Mouse (Mus musculus) stomach, embryonic 14.5 days (tissue): ENCODE results near the gene Nectin4. TPM values are rescaled to one million over a fixed set of nuclear protein-coding genes. Genes with fewer than 3 reads are reported as not detected.

ENCODE experiments used
- ATAC-seq: fragments of 200-750 bp; cut with Nextera tagmentation; 2 replicates; pipeline ENCODE4 v1.8.0; 2017; ENCODE audit warnings: low read depth, moderate TSS enrichment; ENCODE audit not compliant: insufficient number of reproducible peaks, insufficient read depth, low FRiP score
- H3K27ac ChIP-seq: fragments of 300-500 bp; sonication (generic); 2 replicates; pipeline ENCODE4 v1.5.1; 2014; ENCODE audit warnings: mild to moderate bottlenecking, low read length, moderate library complexity, mixed read lengths
- H3K27me3 ChIP-seq: fragments of 300-500 bp; sonication (generic); 2 replicates; pipeline ENCODE4 v1.6.1; 2014; ENCODE audit warnings: low read length, control low read depth, mixed read lengths; ENCODE audit not compliant: control insufficient read depth, insufficient read depth
- H3K36me3 ChIP-seq: fragments of 300-500 bp; sonication (generic); 2 replicates; pipeline ENCODE4 v1.6.1; 2014; ENCODE audit warnings: mild to moderate bottlenecking, control low read depth, low read length, moderate library complexity, mixed read lengths; ENCODE audit not compliant: control insufficient read depth, insufficient read depth
- H3K4me1 ChIP-seq: fragments of 300-500 bp; sonication (generic); 2 replicates; pipeline ENCODE4 v1.6.1; 2014; ENCODE audit warnings: low read length, control low read depth, mixed read lengths; ENCODE audit not compliant: control insufficient read depth, insufficient read depth
- H3K4me2 ChIP-seq: fragments of 300-500 bp; sonication (generic); replicated peaks from 2 replicates; pipeline ENCODE4 v1.6.1; 2014; ENCODE audit warnings: low read depth, low read length, control low read depth
- H3K4me3 ChIP-seq: fragments of 300-500 bp; sonication (generic); 2 replicates; pipeline ENCODE4 v1.5.1; 2014; ENCODE audit warnings: low read depth, low read length, control low read depth
- H3K9ac ChIP-seq: fragments of 300-500 bp; sonication (generic); replicated peaks from 2 replicates; pipeline ENCODE4 v1.6.1; 2014; ENCODE audit warnings: low read depth, mild to moderate bottlenecking, control low read depth, low read length, moderate library complexity, mixed read lengths
- H3K9me3 ChIP-seq: fragments of 300-500 bp; sonication (generic); 2 replicates; pipeline ENCODE4 v1.6.1; 2016; ENCODE audit warnings: low read depth, low read length, control low read depth; ENCODE audit not compliant: control insufficient read depth
- WGBS: fragments of 180-500 bp; shearing (Covaris S2); extraction: QIAGEN DNeasy Blood & Tissue Kit; methylation state at CpG from one replicate; pipeline ENCODE4 v1.1.7; 2014; 5-methylcytosine and 5-hydroxymethylcytosine counted together
- polyA plus RNA-seq: library from polyadenylated mRNA; unstranded; fragments of >200 nt; fragmentation: Nextera tagmentation; extraction: Ambion mirVana; gene quantifications from 2 replicates; pipeline ENCODE4 v1.2.1, GENCODE M21; 2014

The Nectin4 gene
- polyA plus RNA-seq, 1 experiment from 2014 or later = 13.7 TPM

DNA sequence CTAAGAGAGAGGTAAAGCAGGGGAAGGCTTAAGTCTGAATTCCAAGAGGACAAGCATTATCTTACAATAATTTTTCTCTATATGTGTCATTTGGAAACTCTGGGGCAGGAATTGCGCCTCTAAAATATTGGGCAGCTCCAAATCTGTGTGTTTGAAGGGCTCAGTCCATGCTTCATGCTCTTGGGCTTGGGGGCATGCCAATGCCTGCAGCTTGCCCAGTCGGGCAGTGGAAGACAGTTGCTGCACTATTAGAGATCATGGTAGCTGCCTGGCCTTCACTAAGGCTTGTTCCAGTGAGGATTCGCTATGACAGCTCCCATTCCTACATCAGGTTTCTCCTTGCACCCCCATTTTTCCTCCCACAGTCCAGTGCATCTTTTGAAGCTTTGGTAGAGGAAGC is 21.2 kb upstream of the Nectin4 start:
- Histone ChIP-seq H3K27ac (no peak overlapping the region), H3K27me3 (no peaks in the 10 kb centered on the region), H3K4me3 (no peak overlapping the region), H3K9me3 (0 out of 2 replicates have a peak, but pooled peaks cover 3% of the 10 kb centered on the region), H3K36me3 (no peaks in the 10 kb centered on the region), H3K4me1 (peaks cover 7% of the 10 kb centered on the region; the same call in 1 of the 2 replicates), H3K9ac (no peak overlapping the region), H3K4me2 (no peak overlapping the region)
- ATAC-seq = no peak
- WGBS = 93% methylated on average over 3 of the region's 3 CpGs

DNA sequence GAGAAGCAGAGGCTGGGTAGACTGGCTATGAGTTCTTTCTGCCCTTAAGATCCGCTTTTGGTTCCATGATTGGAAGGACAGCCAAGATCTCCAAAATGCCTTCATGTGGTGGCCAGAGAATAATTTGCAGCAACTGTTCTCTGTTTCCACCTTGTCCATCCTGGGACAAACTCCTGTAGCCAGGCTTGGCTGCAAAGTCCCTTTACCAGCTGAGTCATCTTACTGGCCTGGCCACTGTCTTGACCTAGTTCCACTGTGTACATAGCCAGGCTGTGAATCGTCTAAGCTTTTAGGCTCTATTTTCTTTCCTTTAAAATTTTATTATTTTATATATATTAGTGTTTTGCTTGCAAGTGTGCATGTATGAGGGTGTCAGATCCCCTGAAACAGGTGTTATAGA is 20.7 kb upstream of the Nectin4 start:
- Histone ChIP-seq H3K36me3 (no peaks in the 10 kb centered on the region), H3K27me3 (no peaks in the 10 kb centered on the region), H3K4me2 (no peak overlapping the region), H3K4me3 (no peak overlapping the region), H3K9me3 (0 out of 2 replicates have a peak, but pooled peaks cover 3% of the 10 kb centered on the region), H3K9ac (no peak overlapping the region), H3K4me1 (peaks cover 7% of the 10 kb centered on the region; the same call in 1 of the 2 replicates), H3K27ac (no peak overlapping the region)
- no peak for ATAC-seq
- 91% methylated on average over 2 of the region's 2 CpGs for WGBS

- no peak overlapping the region for H3K27ac ChIP-seq
- no peak overlapping the region for H3K9ac ChIP-seq
- H3K4me1 ChIP-seq = peaks cover 6% of the 10 kb centered on the region
- ATAC-seq = no peak
- H3K9me3 ChIP-seq = 0 out of 2 replicates have a peak, but pooled peaks cover 3% of the 10 kb centered on the region
- peaks cover 15% of the 10 kb centered on the region; the same call in 1 of the 2 replicates for H3K36me3 ChIP-seq
- H3K27me3 ChIP-seq = no peaks in the 10 kb centered on the region
- H3K4me2 ChIP-seq = no peak overlapping the region
- no peak overlapping the region for H3K4me3 ChIP-seq
- WGBS = 78% methylated on average over 5 of the region's 5 CpGs
Measured at GRCm38 (mm10) chr1:171355812-171356340, 14.0 kb upstream of the Nectin4 start.

DNA sequence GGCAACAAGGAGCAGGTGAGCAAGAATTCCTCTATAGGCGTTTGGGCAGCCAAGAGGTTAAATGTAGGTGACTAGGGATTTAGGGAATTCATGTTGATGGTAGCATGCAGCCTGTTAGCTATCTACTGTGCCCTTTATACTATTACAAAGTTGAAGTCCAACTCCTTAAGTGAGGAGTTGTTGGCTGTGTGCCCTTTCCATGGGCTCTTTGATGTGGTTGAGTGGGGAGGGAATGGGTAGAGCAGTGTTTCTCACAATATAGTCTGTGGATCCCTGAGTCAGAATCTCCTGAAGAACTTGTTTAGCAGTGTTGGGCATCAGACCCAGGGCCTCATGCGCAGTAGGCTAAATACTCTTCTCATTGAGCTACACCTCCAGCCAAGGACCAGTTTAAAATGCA is 13.1 kb upstream of the Nectin4 start:
- Histone ChIP-seq H3K9ac (no peak overlapping the region), H3K4me3 (no peak overlapping the region), H3K27me3 (no peaks in the 10 kb centered on the region), H3K27ac (no peak overlapping the region), H3K4me2 (no peak overlapping the region), H3K36me3 (peaks cover 15% of the 10 kb centered on the region; the same call in 1 of the 2 replicates), H3K4me1 (peaks cover 6% of the 10 kb centered on the region), H3K9me3 (0 out of 2 replicates have a peak, but pooled peaks cover 3% of the 10 kb centered on the region)
- 89% methylated on average over 2 of the region's 2 CpGs for WGBS
- no peak for ATAC-seq

- ATAC-seq = no peak
Measured at GRCm38 (mm10) chr1:171358421-171358820, 11.5 kb upstream of the Nectin4 start.

GRCm38 (mm10) chr1:171360253-171360652 is 9.6 kb upstream of the Nectin4 start:
- Histone ChIP-seq H3K9me3 (0 out of 2 replicates have a peak, but pooled peaks cover 3% of the 10 kb centered on the region), H3K4me2 (peak overlapping the region; percentile 57), H3K27ac (peak overlapping the region; percentile 34; the same call in 1 of the 2 replicates), H3K27me3 (no peaks in the 10 kb centered on the region), H3K36me3 (peaks cover 15% of the 10 kb centered on the region; the same call in 1 of the 2 replicates), H3K4me3 (peak overlapping the region; percentile 47), H3K9ac (peak overlapping the region; percentile 49; the same call in 1 of the 2 replicates), H3K4me1 (peaks cover 6% of the 10 kb centered on the region)
- WGBS = 9% methylated on average over 25 of the region's 26 CpGs
- ATAC-seq = no peak; the same call in 1 of the 2 replicates

More at GRCm38 (mm10) chr1:171358421-171358820, 11.5 kb upstream of the Nectin4 start:
- Histone ChIP-seq H3K4me3 (no peak overlapping the region), H3K4me2 (no peak overlapping the region), H3K27me3 (no peaks in the 10 kb centered on the region), H3K9me3 (0 out of 2 replicates have a peak, but pooled peaks cover 3% of the 10 kb centered on the region), H3K9ac (no peak overlapping the region), H3K36me3 (peaks cover 15% of the 10 kb centered on the region; the same call in 1 of the 2 replicates), H3K4me1 (peaks cover 6% of the 10 kb centered on the region), H3K27ac (no peak overlapping the region)
- WGBS = 67% methylated on average over 4 of the region's 4 CpGs

GRCm38 (mm10) chr1:171360656-171361055 is 9.2 kb upstream of the Nectin4 start, which contains the start of gene Klhdc9:
Gene Klhdc9, minus strand, starts transcription at chr1:171360798.
- H3K4me2 ChIP-seq = peak within 1 kb of the TSS; percentile 57
- under 1% methylated on average over 21 of the region's 21 CpGs for WGBS
- peak; percentile 92 for ATAC-seq

GRCm38 (mm10) chr1:171361106-171362103 is 8.5 kb upstream of the Nectin4 start:
- peak overlapping the region; percentile 49 for H3K9ac ChIP-seq
- H3K27ac ChIP-seq = peak overlapping the region; percentile 34; the same call in 1 of the 2 replicates
- no peaks in the 10 kb centered on the region for H3K27me3 ChIP-seq
- peak overlapping the region; percentile 47 for H3K4me3 ChIP-seq
- H3K4me1 ChIP-seq = peaks cover 6% of the 10 kb centered on the region
- peak overlapping the region; percentile 57 for H3K4me2 ChIP-seq
- H3K9me3 ChIP-seq = 0 out of 2 replicates have a peak, but pooled peaks cover 3% of the 10 kb centered on the region
- peaks cover 13% of the 10 kb centered on the region; the same call in 1 of the 2 replicates for H3K36me3 ChIP-seq
- WGBS = 27% methylated on average over 16 of the region's 16 CpGs
- ATAC-seq = peak; percentile 70; the same call in 1 of the 2 replicates

More at GRCm38 (mm10) chr1:171360656-171361055, 9.2 kb upstream of the Nectin4 start, which contains the start of gene Klhdc9:
- Histone ChIP-seq H3K27me3 (no peaks in the 10 kb centered on the region), H3K4me1 (peaks cover 6% of the 10 kb centered on the region), H3K27ac (peak within 1 kb of the TSS; percentile 34; the same call in 1 of the 2 replicates), H3K9ac (peak within 1 kb of the TSS; percentile 49), H3K9me3 (0 out of 2 replicates have a peak, but pooled peaks cover 3% of the 10 kb centered on the region), H3K4me3 (peak within 1 kb of the TSS; percentile 47), H3K36me3 (peaks cover 15% of the 10 kb centered on the region; the same call in 1 of the 2 replicates)
